Mouse (Mus musculus) forebrain, embryonic 11.5 days (tissue): Measurements from ENCODE around the gene Mrpl40. TPM values are rescaled to one million over a fixed set of nuclear protein-coding genes. Genes with fewer than 3 reads are reported as not detected.

Experiments
- ATAC-seq: fragments of 200-750 bp; cut with Nextera tagmentation; replicated peaks from 2 replicates; pipeline ENCODE4 v1.8.0; 2017; ENCODE audit warnings: moderate TSS enrichment; ENCODE audit not compliant: low FRiP score
- DNase-seq: peaks from one replicate; pipeline ENCODE4 v3.0.0-alpha.2; 2017; ENCODE audit warnings: low spot score
- H3K27ac ChIP-seq: fragments of 300-500 bp; sonication (generic); 2 replicates; pipeline ENCODE4 v1.5.1; 2014; ENCODE audit warnings: low read depth, low read length
- H3K27me3 ChIP-seq: fragments of 300-500 bp; sonication (generic); 2 replicates; pipeline ENCODE4 v1.6.1; 2014; ENCODE audit warnings: mild to moderate bottlenecking, low read length, mixed read lengths; ENCODE audit not compliant: control insufficient read depth, insufficient read depth
- H3K36me3 ChIP-seq: fragments of 300-500 bp; sonication (generic); 2 replicates; pipeline ENCODE4 v1.6.1; 2014; ENCODE audit warnings: mild to moderate bottlenecking, low read length, moderate library complexity, mixed read lengths; ENCODE audit not compliant: control insufficient read depth, insufficient read depth
- H3K4me1 ChIP-seq: fragments of 300-500 bp; sonication (generic); replicated peaks from 2 replicates; pipeline ENCODE4 v1.6.1; 2014; ENCODE audit warnings: low read length, mixed read lengths; ENCODE audit not compliant: control insufficient read depth, insufficient read depth
- H3K4me2 ChIP-seq: fragments of 300-500 bp; sonication (generic); 2 replicates; pipeline ENCODE4 v1.6.1; 2014; ENCODE audit warnings: low read depth, mild to moderate bottlenecking, low read length, moderate library complexity, mixed read lengths; ENCODE audit not compliant: severe bottlenecking
- H3K4me3 ChIP-seq: fragments of 300-500 bp; sonication (generic); 2 replicates; pipeline ENCODE4 v1.5.1; 2014; ENCODE audit warnings: low read depth, low read length
- H3K9ac ChIP-seq: fragments of 300-500 bp; sonication (generic); 2 replicates; pipeline ENCODE4 v1.6.1; 2014; ENCODE audit warnings: low read length
- H3K9me3 ChIP-seq: fragments of 300-500 bp; sonication (generic); 2 replicates; pipeline ENCODE4 v1.6.1; 2016; ENCODE audit warnings: low read length, mixed read lengths; ENCODE audit not compliant: control insufficient read depth
- WGBS: fragments of 180-500 bp; shearing (Covaris S2); extraction: QIAGEN DNeasy Blood & Tissue Kit; methylation state at CpG from one replicate; pipeline ENCODE4 v1.1.7; 2014; 5-methylcytosine and 5-hydroxymethylcytosine counted together
- polyA plus RNA-seq: library from polyadenylated mRNA; unstranded; fragments of >200 nt; fragmentation: Nextera tagmentation; extraction: Ambion mirVana; gene quantifications from 2 replicates; pipeline ENCODE4 v1.2.1, GENCODE M21; 2014

Mrpl40 gene
- polyA plus RNA-seq, 1 experiment from 2014 or later = 101 TPM

GRCm38 (mm10) chr16:18838346-18838745, 38.3 kb downstream of the Mrpl40 start:
- no peaks in the 10 kb centered on the region for H3K27me3 ChIP-seq
- WGBS = 92% methylated on average over 4 of the region's 4 CpGs
- DNase-seq (no peak), ATAC-seq (no peak)
- H3K36me3 ChIP-seq = no peaks in the 10 kb centered on the region; the same call in 1 of the 2 replicates
- H3K9me3 ChIP-seq = no peaks in the 10 kb centered on the region
- 0 out of 2 replicates have a peak, but pooled peaks cover 3% of the 10 kb centered on the region for H3K4me1 ChIP-seq
- no peak overlapping the region for H3K4me3 ChIP-seq
- H3K27ac ChIP-seq = no peak overlapping the region
- no peak overlapping the region for H3K4me2 ChIP-seq
- no peak overlapping the region for H3K9ac ChIP-seq

- Histone ChIP-seq H3K9ac (peak within 1 kb of the TSS; percentile 84), H3K27me3 (no peaks in the 10 kb centered on the region), H3K4me2 (peak within 1 kb of the TSS; percentile 72), H3K9me3 (no peaks in the 10 kb centered on the region), H3K4me1 (0 out of 2 replicates have a peak, but pooled peaks cover 3% of the 10 kb centered on the region), H3K27ac (no peak within 1 kb of the TSS), H3K4me3 (peak within 1 kb of the TSS; percentile 87), H3K36me3 (peaks cover 2% of the 10 kb centered on the region; the same call in 1 of the 2 replicates)
- ATAC-seq (peak; percentile 98), DNase-seq (peak; percentile 90)
- WGBS = under 1% methylated on average over 46 of the region's 46 CpGs
Observed at GRCm38 (mm10) chr16:18836468-18837208, 40.0 kb downstream of the Mrpl40 start, which contains the start of the genes 2510002D24Rik and Gm28539. Gene 2510002D24Rik (plus strand): TSS chr16:18836578. Gene Gm28539 (plus strand): TSS chr16:18836584.

- DNase-seq (no peak), ATAC-seq (peak; percentile 16; the same call in 1 of the 2 replicates)
- 28% methylated on average over 3 of the region's 3 CpGs for WGBS
- Histone ChIP-seq H3K9ac (peak overlapping the region; percentile 84; the same call in 1 of the 2 replicates), H3K27ac (no peak overlapping the region), H3K4me3 (peak overlapping the region; percentile 87), H3K4me2 (peak overlapping the region; percentile 72; the same call in 1 of the 2 replicates), H3K4me1 (0 out of 2 replicates have a peak, but pooled peaks cover 3% of the 10 kb centered on the region), H3K36me3 (peaks cover 2% of the 10 kb centered on the region; the same call in 1 of the 2 replicates), H3K27me3 (no peaks in the 10 kb centered on the region), H3K9me3 (no peaks in the 10 kb centered on the region)
Observed at GRCm38 (mm10) chr16:18836073-18836467, 40.6 kb downstream of the Mrpl40 start.

GRCm38 (mm10) chr16:18833486-18833885, 43.2 kb downstream of the Mrpl40 start:
- Histone ChIP-seq H3K4me1 (0 out of 2 replicates have a peak, but pooled peaks cover 3% of the 10 kb centered on the region), H3K36me3 (peaks cover 2% of the 10 kb centered on the region; the same call in 1 of the 2 replicates), H3K27me3 (no peaks in the 10 kb centered on the region), H3K9me3 (no peaks in the 10 kb centered on the region), H3K9ac (no peak overlapping the region), H3K4me2 (no peak overlapping the region), H3K27ac (no peak overlapping the region), H3K4me3 (no peak overlapping the region)
- ATAC-seq (no peak), DNase-seq (no peak)
- 78% methylated on average over 2 of the region's 2 CpGs for WGBS

- Histone ChIP-seq H3K27ac (no peak overlapping the region), H3K36me3 (peaks cover 2% of the 10 kb centered on the region; the same call in 1 of the 2 replicates), H3K4me3 (no peak overlapping the region), H3K4me2 (no peak overlapping the region), H3K4me1 (no peaks in the 10 kb centered on the region), H3K9me3 (no peaks in the 10 kb centered on the region), H3K9ac (no peak overlapping the region), H3K27me3 (no peaks in the 10 kb centered on the region)
- WGBS = 93% methylated on average over 6 of the region's 6 CpGs
- DNase-seq = no peak
- ATAC-seq = no peak
Observed at GRCm38 (mm10) chr16:18829102-18829501, 47.6 kb downstream of the Mrpl40 start.

GRCm38 (mm10) chr16:18828630-18829029, 48.0 kb downstream of the Mrpl40 start:
- Histone ChIP-seq H3K9me3 (no peaks in the 10 kb centered on the region), H3K9ac (no peak overlapping the region), H3K4me1 (no peaks in the 10 kb centered on the region), H3K36me3 (peaks cover 2% of the 10 kb centered on the region; the same call in 1 of the 2 replicates), H3K27me3 (no peaks in the 10 kb centered on the region), H3K27ac (no peak overlapping the region), H3K4me2 (no peak overlapping the region), H3K4me3 (no peak overlapping the region)
- no peak for ATAC-seq
- WGBS = 88% methylated on average over 3 of the region's 3 CpGs
- no peak for DNase-seq

GRCm38 (mm10) chr16:18822925-18823324, 53.7 kb downstream of the Mrpl40 start:
- peaks cover 26% of the 10 kb centered on the region; the same call in 1 of the 2 replicates for H3K36me3 ChIP-seq
- H3K9ac ChIP-seq = no peak overlapping the region
- ATAC-seq = no peak
- H3K9me3 ChIP-seq = no peaks in the 10 kb centered on the region
- no peaks in the 10 kb centered on the region for H3K27me3 ChIP-seq
- no peak for DNase-seq
- H3K4me2 ChIP-seq = no peak overlapping the region
- no peak overlapping the region for H3K4me3 ChIP-seq
- no peak overlapping the region for H3K27ac ChIP-seq
- 79% methylated on average over 4 of the region's 4 CpGs for WGBS
- H3K4me1 ChIP-seq = no peaks in the 10 kb centered on the region

GRCm38 (mm10) chr16:18822356-18822755, 54.3 kb downstream of the Mrpl40 start:
- Histone ChIP-seq H3K9me3 (no peaks in the 10 kb centered on the region), H3K4me1 (no peaks in the 10 kb centered on the region)
- WGBS = 90% methylated on average over 1 of the region's 1 CpGs

More at GRCm38 (mm10) chr16:18822356-18822755, 54.3 kb downstream of the Mrpl40 start:
- no peak for DNase-seq
- Histone ChIP-seq H3K27me3 (no peaks in the 10 kb centered on the region), H3K27ac (no peak overlapping the region), H3K4me2 (no peak overlapping the region), H3K36me3 (peaks cover 26% of the 10 kb centered on the region; the same call in 1 of the 2 replicates), H3K4me3 (no peak overlapping the region), H3K9ac (no peak overlapping the region)
- ATAC-seq = no peak
